Mouse (Mus musculus) monocyte, adult 5-6 weeks (primary cell): ENCODE measurements around the gene Galnt17. TPM values are rescaled to one million over a fixed set of nuclear protein-coding genes. Genes with fewer than 3 reads are reported as not detected.

Experiments used
- ATAC-seq: fragments of 153-309, 156-312 bp; replicated peaks from 2 replicates; pipeline ENCODE4 v1.8.0; 2017; ENCODE audit warnings: mild to moderate bottlenecking; ENCODE audit not compliant: low TSS enrichment, insufficient number of reproducible peaks, severe bottlenecking, poor library complexity, low FRiP score
- total RNA-seq: library from RNA; stranded (forward); fragments of 200-1000, 200-491, 200-594 nt; gene quantifications from 3 replicates; pipeline ENCODE4 v1.2.3, GENCODE M21; 2017

Gene Galnt17
- total RNA-seq, 1 experiment from 2014 or later, result not detected

GRCm38 (mm10) chr5:131250701-131251636 lies 57.3 kb downstream of the Galnt17 start:
- ATAC-seq, result no peak

GRCm38 (mm10) chr5:131248416-131248815 lies 59.9 kb downstream of the Galnt17 start:
- no peak for ATAC-seq

GRCm38 (mm10) chr5:131246591-131246990 lies 61.7 kb downstream of the Galnt17 start:
- ATAC-seq, result no peak

GRCm38 (mm10) chr5:131241689-131242088 lies 66.6 kb downstream of the Galnt17 start:
- no peak for ATAC-seq

- no peak for ATAC-seq
Observed at GRCm38 (mm10) chr5:131239813-131240212, 68.5 kb downstream of the Galnt17 start.

GRCm38 (mm10) chr5:131236906-131237305 lies 71.4 kb downstream of the Galnt17 start:
- no peak for ATAC-seq

GRCm38 (mm10) chr5:131233828-131234227 lies 74.5 kb downstream of the Galnt17 start:
- ATAC-seq, result no peak

- ATAC-seq, result no peak
Observed at GRCm38 (mm10) chr5:131231060-131231459, 77.2 kb downstream of the Galnt17 start.

- ATAC-seq, result no peak
Observed at GRCm38 (mm10) chr5:131229744-131230143, 78.6 kb downstream of the Galnt17 start.

GRCm38 (mm10) chr5:131223416-131223815 lies 84.9 kb downstream of the Galnt17 start:
- no peak for ATAC-seq

GRCm38 (mm10) chr5:131222498-131223244 lies 85.6 kb downstream of the Galnt17 start:
- ATAC-seq, result no peak

GRCm38 (mm10) chr5:131218221-131218620 lies 90.1 kb downstream of the Galnt17 start:
- ATAC-seq, result no peak

GRCm38 (mm10) chr5:131211618-131212017 lies 96.7 kb downstream of the Galnt17 start:
- no peak for ATAC-seq

GRCm38 (mm10) chr5:131201146-131201545 lies 107.2 kb downstream of the Galnt17 start:
- ATAC-seq, result no peak

- ATAC-seq, result no peak
Observed at GRCm38 (mm10) chr5:131192311-131192710, 116.0 kb downstream of the Galnt17 start.

- ATAC-seq, result no peak
Observed at GRCm38 (mm10) chr5:131184566-131184965, 123.7 kb downstream of the Galnt17 start.

GRCm38 (mm10) chr5:131181231-131181630 lies 127.1 kb downstream of the Galnt17 start:
- no peak for ATAC-seq

- no peak for ATAC-seq
Observed at GRCm38 (mm10) chr5:131180756-131181155, 127.5 kb downstream of the Galnt17 start.

GRCm38 (mm10) chr5:131177851-131178250 lies 130.4 kb downstream of the Galnt17 start:
- no peak for ATAC-seq

GRCm38 (mm10) chr5:131177168-131177567 lies 131.1 kb downstream of the Galnt17 start:
- no peak for ATAC-seq
